Mouse (Mus musculus) spleen, postnatal 0 days (tissue): ENCODE results near the gene Lce3b. TPM values are rescaled to one million over a fixed set of nuclear protein-coding genes. Genes with fewer than 3 reads are reported as not detected.

ENCODE experiments used
- polyA plus RNA-seq: library from polyadenylated mRNA; unstranded; fragments of >200 nt; fragmentation: Nextera tagmentation; extraction: Ambion mirVana; gene quantifications from 2 replicates; pipeline ENCODE4 v1.2.1, GENCODE M21; 2015

Gene Lce3b
- not detected in 2 replicates for polyA plus RNA-seq

DNA sequence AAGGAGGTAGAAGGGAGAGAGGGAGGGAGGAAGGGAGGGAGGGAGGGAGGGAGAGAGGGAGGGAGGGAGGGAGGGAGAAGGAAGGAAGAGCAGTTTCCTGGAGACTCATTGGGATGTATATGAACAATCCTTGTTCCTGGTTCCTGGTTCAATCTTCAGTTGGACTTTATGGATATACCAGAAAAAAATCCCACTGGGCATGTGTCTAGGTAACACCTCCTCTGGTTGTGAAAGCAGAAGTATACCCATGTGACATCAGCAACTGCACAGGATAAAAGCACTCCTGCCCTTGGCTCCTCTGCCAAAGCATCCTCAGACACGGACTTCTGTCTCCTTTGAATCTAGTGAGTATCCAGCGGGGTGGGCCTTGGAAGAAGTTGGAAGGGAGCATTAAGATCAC lies at the start of gene Lce3b:
Lce3b (plus strand) TSS at position 301 of the 400 bp plus-strand sequence.

DNA sequence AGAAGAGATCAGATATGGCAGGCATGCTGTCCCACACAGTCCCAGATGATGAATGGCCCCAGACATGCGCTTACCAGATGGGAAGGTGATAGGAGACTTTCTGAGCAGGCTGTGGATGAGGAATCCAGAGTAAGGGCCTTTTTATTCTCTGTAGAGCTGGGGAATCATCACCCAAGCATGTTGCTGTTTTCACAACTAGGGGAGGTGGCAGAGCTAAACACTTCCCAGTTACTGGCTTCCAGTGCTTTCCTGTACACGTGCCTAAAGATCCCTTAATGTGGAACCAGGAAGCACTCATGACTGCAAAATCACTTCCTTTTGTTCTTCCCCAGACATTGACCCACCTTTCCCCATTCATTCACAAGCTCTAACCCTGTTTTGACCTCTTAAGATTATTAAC lies 6.6 kb upstream of the Lce3b start, which contains the start of gene Lce3a:
Lce3a (minus strand) TSS at position 101 of the 400 bp plus-strand sequence.

DNA sequence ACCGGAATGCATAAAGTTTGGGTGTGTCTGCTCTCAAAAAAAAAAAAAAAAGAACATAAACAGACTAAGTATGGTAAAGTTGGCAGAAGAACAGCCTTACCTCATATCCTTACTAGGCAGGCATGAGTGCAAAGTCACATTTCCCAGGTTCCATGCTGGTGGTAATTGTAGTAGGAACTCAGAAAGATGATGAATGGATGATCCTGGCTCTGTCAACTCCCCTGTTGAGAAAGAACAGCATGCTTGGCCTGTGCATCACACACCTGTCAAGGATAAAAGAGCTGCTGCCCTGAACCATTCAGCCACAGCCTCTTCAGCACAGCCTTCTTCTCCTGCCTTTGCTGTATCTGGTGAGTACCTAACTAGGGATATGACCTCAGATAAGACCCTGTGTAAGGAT lies 11.4 kb downstream of the Lce3b start, which contains the start of gene Lce3c:
Lce3c (plus strand) TSS at position 301 of the 400 bp plus-strand sequence.

DNA sequence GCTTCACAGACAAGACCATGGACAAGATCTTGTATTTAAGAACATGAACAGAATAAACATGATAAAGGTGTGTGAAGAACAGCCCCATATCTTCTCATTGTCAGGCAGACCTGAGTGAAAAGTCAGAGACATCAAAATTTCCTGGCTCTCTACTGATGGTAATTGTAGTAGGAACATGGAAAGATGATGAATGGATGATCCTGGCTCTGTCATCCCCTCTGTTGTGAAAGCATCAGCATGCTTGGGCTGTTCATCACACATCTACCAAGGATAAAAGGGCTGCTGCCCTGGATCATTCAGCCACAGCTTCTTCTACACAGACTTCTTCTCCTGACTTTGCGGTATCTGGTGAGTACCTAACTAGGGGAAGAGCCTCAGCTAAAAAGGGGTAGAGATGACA lies 24.3 kb downstream of the Lce3b start, which contains the start of gene Lce3d:
Lce3d (plus strand) TSS at position 301 of the 400 bp plus-strand sequence.

DNA sequence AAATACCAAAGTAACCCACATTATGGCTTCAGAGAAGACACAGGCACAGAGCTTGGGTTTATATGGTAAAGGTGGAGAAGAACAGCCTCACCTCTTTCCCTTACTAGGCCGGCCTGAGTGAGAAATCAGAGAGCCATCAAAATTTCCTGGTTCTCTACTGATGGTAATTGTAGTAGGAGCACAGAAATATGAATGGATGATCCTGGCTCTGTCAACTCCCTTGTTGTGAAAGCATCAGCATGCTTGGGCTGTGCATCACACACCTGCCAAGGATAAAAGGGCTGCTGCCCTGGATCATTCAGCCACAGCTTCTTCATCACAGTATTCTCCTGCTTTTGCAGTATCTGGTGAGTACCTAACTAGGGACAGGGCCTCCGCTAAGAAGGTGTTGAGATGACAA lies 34.0 kb downstream of the Lce3b start, which contains the start of gene Lce3e:
Lce3e (plus strand) TSS at position 301 of the 400 bp plus-strand sequence.

Other genes with a start within 250 kb of the Lce3b start
- not detected in 2 replicates for gene Lce1d, start 245.8 kb upstream of the Lce3b start, polyA plus RNA-seq
- gene Lce1e, start 223.9 kb upstream of the Lce3b start, polyA plus RNA-seq, result not detected in 2 replicates
- gene Lce1f, start 212.6 kb upstream of the Lce3b start, polyA plus RNA-seq, result not detected in 2 replicates
- gene Gm38119, start 193.9 kb upstream of the Lce3b start, polyA plus RNA-seq, result not detected in 2 replicates
- not detected in 2 replicates for gene Lce1g, start 180.6 kb upstream of the Lce3b start, polyA plus RNA-seq
- gene Lce1h, start 167.9 kb upstream of the Lce3b start, polyA plus RNA-seq, result not detected in 2 replicates
- not detected in 2 replicates for gene Lce1i, start 154.1 kb upstream of the Lce3b start, polyA plus RNA-seq
- gene Lce1j, start 142.5 kb upstream of the Lce3b start, polyA plus RNA-seq, result not detected in 2 replicates
- gene Lce1k, start 125.1 kb upstream of the Lce3b start, polyA plus RNA-seq, result not detected in 2 replicates
- not detected in 2 replicates for gene Kprp, start 105.7 kb upstream of the Lce3b start, polyA plus RNA-seq
- not detected in 2 replicates for gene Lce1l, start 81.7 kb upstream of the Lce3b start, polyA plus RNA-seq
- not detected in 2 replicates for gene 2310050C09Rik, start 62.8 kb upstream of the Lce3b start, polyA plus RNA-seq
- not detected in 2 replicates for gene Lce3a, start 6.7 kb upstream of the Lce3b start, polyA plus RNA-seq
- not detected in 2 replicates for gene Lce3c, start 11.5 kb downstream of the Lce3b start, polyA plus RNA-seq
- not detected in 2 replicates for gene Lce3d, start 24.4 kb downstream of the Lce3b start, polyA plus RNA-seq
- gene Lce3e, start 34.1 kb downstream of the Lce3b start, polyA plus RNA-seq, result not detected in 2 replicates
- not detected in 2 replicates for gene Lce3f, start 59.2 kb downstream of the Lce3b start, polyA plus RNA-seq
- 0.25 TPM in 1 of 2 replicates, not detected in the other for gene Crct1, start 82.7 kb downstream of the Lce3b start, polyA plus RNA-seq
- not detected in 2 replicates for gene Lce1m, start 86.1 kb downstream of the Lce3b start, polyA plus RNA-seq
- gene Gm4858, start 135.8 kb downstream of the Lce3b start, polyA plus RNA-seq, result not detected in 2 replicates
- gene Crnn, start 211.8 kb downstream of the Lce3b start, polyA plus RNA-seq, result not detected in 2 replicates